Mouse (Mus musculus) heart, adult 2 months (tissue): ENCODE data around the gene Acp4.

ENCODE experiments used
- CTCF ChIP-seq: fragments of 200-600 bp; IDR thresholded peaks from 2 replicates; pipeline ENCODE4 v1.8.1; 2022; ENCODE audit warnings: antibody characterized with exemption, mild to moderate bottlenecking, moderate library complexity
- EP300 ChIP-seq: fragments of 200-500 bp; IDR thresholded peaks from 2 replicates; pipeline ENCODE4 v1.6.1; 2011; ENCODE audit warnings: low read depth, low read length, control low read depth; ENCODE audit not compliant: insufficient read depth
- POLR2A ChIP-seq: fragments of 200-500 bp; IDR thresholded peaks from 2 replicates; pipeline ENCODE4 v1.6.1; 2011; ENCODE audit warnings: mild to moderate bottlenecking, low read depth, low read length, control low read depth; ENCODE audit not compliant: insufficient read depth

- no peak for TF ChIP-seq CTCF
- TF ChIP-seq EP300, result no peak
- no peak for TF ChIP-seq POLR2A
These were observed 24.4 kb upstream of the Acp4 start for GRCm38 (mm10) chr7:44281586-44281985.
